Mouse (Mus musculus): Measurements from ENCODE around the gene Ncam1. TPM values are rescaled to one million over a fixed set of nuclear protein-coding genes. Genes with fewer than 3 reads are reported as not detected.
A peak's percentile ranks its signal among the peaks of the same experiment; 100 is the strongest.

The Ncam1 gene
- polyA plus RNA-seq, 1 experiment = not detected

- no peak for TF ChIP-seq POLR2A (IDR thresholded peaks at IDR 0.05; ENCODE audit: insufficient read depth, low read depth, low read length)
- Histone ChIP-seq H3K4me3 (ENCODE audit: insufficient read depth, low read depth, low read length) (no peak overlapping the region), H3K4me1 (ENCODE audit: control insufficient read depth, insufficient read depth, low read length) (peaks cover 17% of the 10 kb centered on the region), H3K27ac (ENCODE audit: insufficient read depth, low read depth, low read length) (no peak overlapping the region)
- WGBS = 84% methylated on average over 7 of the region's 7 CpGs
Observed at GRCm38 (mm10) chr9:49488258-49488657, 310.5 kb downstream of the Ncam1 start.

- H3K27ac ChIP-seq (ENCODE audit: insufficient read depth, low read depth, low read length) = no peak overlapping the region
- H3K4me1 ChIP-seq (ENCODE audit: control insufficient read depth, insufficient read depth, low read length) = peaks cover 17% of the 10 kb centered on the region
- WGBS = 86% methylated on average over 6 of the region's 6 CpGs
- H3K4me3 ChIP-seq (ENCODE audit: insufficient read depth, low read depth, low read length) = no peak overlapping the region
- TF ChIP-seq POLR2A (IDR thresholded peaks at IDR 0.05; ENCODE audit: insufficient read depth, low read depth, low read length) (no peak), CTCF (IDR thresholded peaks at IDR 0.05; ENCODE audit: insufficient read depth, low read depth, low read length) (no peak)
Observed at GRCm38 (mm10) chr9:49487657-49487943, 311.1 kb downstream of the Ncam1 start.

- H3K4me3 ChIP-seq (ENCODE audit: insufficient read depth, low read depth, low read length) = no peak overlapping the region
- TF ChIP-seq POLR2A (IDR thresholded peaks at IDR 0.05; ENCODE audit: insufficient read depth, low read depth, low read length) (no peak), CTCF (IDR thresholded peaks at IDR 0.05; ENCODE audit: insufficient read depth, low read depth, low read length) (no peak)
- H3K4me1 ChIP-seq (ENCODE audit: control insufficient read depth, insufficient read depth, low read length) = peaks cover 17% of the 10 kb centered on the region
- H3K27ac ChIP-seq (ENCODE audit: insufficient read depth, low read depth, low read length) = no peak overlapping the region
- 88% methylated on average over 9 of the region's 9 CpGs for WGBS
Observed at GRCm38 (mm10) chr9:49486805-49487656, 311.7 kb downstream of the Ncam1 start.

- H3K27ac ChIP-seq (ENCODE audit: insufficient read depth, low read depth, low read length) = no peak within 1 kb of the TSS
- peaks cover 17% of the 10 kb centered on the region for H3K4me1 ChIP-seq (ENCODE audit: control insufficient read depth, insufficient read depth, low read length)
- under 1% methylated on average over 18 of the region's 18 CpGs for WGBS
- TF ChIP-seq CTCF (IDR thresholded peaks at IDR 0.05; ENCODE audit: insufficient read depth, low read depth, low read length) = no peak
- no peak for TF ChIP-seq POLR2A (IDR thresholded peaks at IDR 0.05; ENCODE audit: insufficient read depth, low read depth, low read length)
- H3K4me3 ChIP-seq (ENCODE audit: insufficient read depth, low read depth, low read length) = peak within 1 kb of the TSS; percentile 48
Observed at GRCm38 (mm10) chr9:49485892-49486311, 312.8 kb downstream of the Ncam1 start, which contains the start of gene Ttc12. Ttc12 (minus strand) TSS chr9:49486225.

- Histone ChIP-seq H3K4me3 (ENCODE audit: insufficient read depth, low read depth, low read length) (peak overlapping the region; percentile 48), H3K27ac (ENCODE audit: insufficient read depth, low read depth, low read length) (no peak overlapping the region), H3K4me1 (ENCODE audit: control insufficient read depth, insufficient read depth, low read length) (peaks cover 17% of the 10 kb centered on the region)
- WGBS = 8% methylated on average over 21 of the region's 21 CpGs
- TF ChIP-seq POLR2A (IDR thresholded peaks at IDR 0.05; ENCODE audit: insufficient read depth, low read depth, low read length) = no peak
- peak; percentile 52; the same call in 1 of the 2 replicates for TF ChIP-seq CTCF (IDR thresholded peaks at IDR 0.05; ENCODE audit: insufficient read depth, low read depth, low read length)
Observed at GRCm38 (mm10) chr9:49485250-49485891, 313.4 kb downstream of the Ncam1 start.

- TF ChIP-seq POLR2A (IDR thresholded peaks at IDR 0.05; ENCODE audit: insufficient read depth, low read depth, low read length) (no peak), CTCF (IDR thresholded peaks at IDR 0.05; ENCODE audit: insufficient read depth, low read depth, low read length) (no peak)
- WGBS = 38% methylated on average over 10 of the region's 10 CpGs
- Histone ChIP-seq H3K4me1 (ENCODE audit: control insufficient read depth, insufficient read depth, low read length) (peaks cover 11% of the 10 kb centered on the region), H3K27ac (ENCODE audit: insufficient read depth, low read depth, low read length) (no peak overlapping the region), H3K4me3 (ENCODE audit: insufficient read depth, low read depth, low read length) (no peak overlapping the region)
Observed at GRCm38 (mm10) chr9:49483316-49483715, 315.4 kb downstream of the Ncam1 start.

- no peak for TF ChIP-seq CTCF (IDR thresholded peaks at IDR 0.05; ENCODE audit: insufficient read depth, low read depth, low read length)
- no peak for TF ChIP-seq POLR2A (IDR thresholded peaks at IDR 0.05; ENCODE audit: insufficient read depth, low read depth, low read length)
- 87% methylated on average over 11 of the region's 11 CpGs for WGBS
- Histone ChIP-seq H3K4me3 (ENCODE audit: insufficient read depth, low read depth, low read length) (no peak overlapping the region), H3K27ac (ENCODE audit: insufficient read depth, low read depth, low read length) (no peak overlapping the region), H3K4me1 (ENCODE audit: control insufficient read depth, insufficient read depth, low read length) (no peaks in the 10 kb centered on the region)
Observed at GRCm38 (mm10) chr9:49472126-49472525, 326.6 kb downstream of the Ncam1 start.

GRCm38 (mm10) chr9:49470946-49471345 is 327.8 kb downstream of the Ncam1 start:
- no peak for TF ChIP-seq POLR2A (IDR thresholded peaks at IDR 0.05; ENCODE audit: insufficient read depth, low read depth, low read length)
- no peak for TF ChIP-seq CTCF (IDR thresholded peaks at IDR 0.05; ENCODE audit: insufficient read depth, low read depth, low read length)
- no peak overlapping the region for H3K4me3 ChIP-seq (ENCODE audit: insufficient read depth, low read depth, low read length)
- 29% methylated on average over 6 of the region's 6 CpGs for WGBS
- H3K27ac ChIP-seq (ENCODE audit: insufficient read depth, low read depth, low read length) = no peak overlapping the region
- H3K4me1 ChIP-seq (ENCODE audit: control insufficient read depth, insufficient read depth, low read length) = no peaks in the 10 kb centered on the region

GRCm38 (mm10) chr9:49470006-49470405 is 328.7 kb downstream of the Ncam1 start:
- TF ChIP-seq CTCF (IDR thresholded peaks at IDR 0.05; ENCODE audit: insufficient read depth, low read depth, low read length) (no peak), POLR2A (IDR thresholded peaks at IDR 0.05; ENCODE audit: insufficient read depth, low read depth, low read length) (no peak)

More at GRCm38 (mm10) chr9:49470006-49470405, 328.7 kb downstream of the Ncam1 start:
- no peak overlapping the region for H3K4me3 ChIP-seq (ENCODE audit: insufficient read depth, low read depth, low read length)
- 96% methylated on average over 19 of the region's 19 CpGs for WGBS
- H3K4me1 ChIP-seq (ENCODE audit: control insufficient read depth, insufficient read depth, low read length) = no peaks in the 10 kb centered on the region
- H3K27ac ChIP-seq (ENCODE audit: insufficient read depth, low read depth, low read length) = no peak overlapping the region

Data from olfactory bulb, adult 2 months (tissue).